Mouse (Mus musculus) gastrocnemius, postnatal 36 days (tissue): ENCODE data around the gene Tas2r103. TPM values are rescaled to one million over a fixed set of nuclear protein-coding genes. Genes with fewer than 3 reads are reported as not detected.

Experiments used
- DNase-seq, 2 experiments: peaks; one replicate each; pipeline ENCODE4 v3.0.0; 2022
- intact Hi-C: fragments of 180-260 bp; cut with DNase I; formaldehyde crosslinking; loops from one replicate; pipeline ENCODE4 v1.15.1; 2025
- long read RNA-seq, 2 experiments: library from polyadenylated mRNA; stranded (forward); transcript quantifications; one replicate each; pipeline ENCODE4 v2.0.0; 2021
- total RNA-seq, 2 experiments: library from RNA; stranded (reverse); gene quantifications; 2 replicates each; pipeline ENCODE4 v1.2.3; 2021

The Tas2r103 gene
- total RNA-seq = not detected
- long read RNA-seq, experiment 1 = 0 reads
- long read RNA-seq, experiment 2 = 0 reads

- DNase-seq = no peak
- intact Hi-C loops = no loop called here
Measured at GRCm38 (mm10) chr6:133037001-133037400, at the start of gene Tas2r103. Gene Tas2r103 (minus strand): TSS chr6:133037101.

GRCm38 (mm10) chr6:133055716-133056115, 18.8 kb upstream of the Tas2r103 start, which contains the start of gene Tas2r140:
Gene Tas2r140 (minus strand): TSS chr6:133055816.
- intact Hi-C loops = no loop called here
- DNase-seq = no peak

Other genes with a start within 250 kb of the Tas2r103 start
- gene Tas2r117, start 234.3 kb downstream of the Tas2r103 start, total RNA-seq = not detected
- not detected for gene Tas2r123, start 190.0 kb downstream of the Tas2r103 start, total RNA-seq
- gene Tas2r116, start 181.7 kb downstream of the Tas2r103 start, total RNA-seq = not detected
- not detected for gene Tas2r110, start 169.1 kb downstream of the Tas2r103 start, total RNA-seq
- gene Tas2r113, start 144.1 kb downstream of the Tas2r103 start, total RNA-seq = not detected
- gene Tas2r125, start 127.5 kb downstream of the Tas2r103 start, total RNA-seq = not detected
- not detected for gene Tas2r129, start 86.0 kb downstream of the Tas2r103 start, total RNA-seq
- not detected for gene Tas2r131, start 79.2 kb downstream of the Tas2r103 start, total RNA-seq
- gene Tas2r109, start 56.1 kb downstream of the Tas2r103 start, total RNA-seq = not detected
- gene Tas2r140, start 18.7 kb upstream of the Tas2r103 start, total RNA-seq = not detected
- gene Smim10l1, start 67.8 kb upstream of the Tas2r103 start, total RNA-seq = 100 to 1,000 TPM; 111 to 129 TPM